Mouse (Mus musculus): ENCODE measurements at regions not wholly inside any gene's neighbourhood (a gene's known extent, or its start where the extent isn't known, plus 50 kb on each side); places are given as distances from the start of the nearest gene placed in this dataset.

GRCm38 (mm10) chr3:38568596-38568975 is 83.9 kb upstream of the Ankrd50 start:
- TF ChIP-seq CTCF (IDR thresholded peaks at IDR 0.05), result no peak

DNA sequence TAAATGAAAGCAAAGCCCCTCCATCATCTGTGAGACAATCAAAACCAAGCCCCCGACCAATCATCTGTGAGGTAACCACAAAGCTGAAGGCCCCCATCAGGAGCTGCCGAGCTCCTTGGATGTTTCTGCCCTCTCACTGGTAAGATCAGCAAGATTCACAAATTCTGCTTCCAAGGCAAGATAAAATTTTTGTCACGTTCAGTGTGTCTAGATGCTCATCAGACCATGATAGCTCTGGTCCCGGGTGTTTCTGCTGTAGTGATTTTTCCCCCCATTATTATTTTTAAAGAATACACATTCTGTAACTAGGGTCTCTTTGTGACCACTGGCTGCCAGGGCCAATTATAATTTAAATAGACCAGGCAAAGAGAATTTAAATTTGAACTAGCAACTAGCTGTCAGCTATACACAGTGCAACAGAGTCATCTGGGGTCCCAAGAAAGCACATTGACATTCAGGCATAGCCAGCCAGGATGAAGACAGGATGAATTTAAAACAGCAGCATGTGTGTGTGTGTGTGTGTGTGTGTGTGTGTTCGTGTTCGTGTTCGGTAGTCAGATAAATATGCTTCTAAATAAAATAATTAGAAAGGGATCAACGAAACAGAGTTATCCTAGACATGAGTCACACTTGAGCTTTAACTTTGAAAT is 83.4 kb upstream of the Ankrd50 start:
- H3K4me3 ChIP-seq, result no peak overlapping the region
- no peak overlapping the region for H3K27ac ChIP-seq
- no peak for TF ChIP-seq CTCF (IDR thresholded peaks at IDR 0.05)
- no peak for DNase-seq (ENCODE audit: extremely low spot score in 1 of 2, low spot score in 2 of 2)
- intact Hi-C loops (cut with DNase I), result no loop called here

More at GRCm38 (mm10) chr3:38568596-38568975, 83.9 kb upstream of the Ankrd50 start:
- DNase-seq (ENCODE audit: extremely low spot score in 1 of 2, low spot score in 2 of 2), result no peak
- Histone ChIP-seq H3K4me3 (no peak overlapping the region), H3K27ac (no peak overlapping the region)
- intact Hi-C loops (cut with DNase I), result no loop called here

DNA sequence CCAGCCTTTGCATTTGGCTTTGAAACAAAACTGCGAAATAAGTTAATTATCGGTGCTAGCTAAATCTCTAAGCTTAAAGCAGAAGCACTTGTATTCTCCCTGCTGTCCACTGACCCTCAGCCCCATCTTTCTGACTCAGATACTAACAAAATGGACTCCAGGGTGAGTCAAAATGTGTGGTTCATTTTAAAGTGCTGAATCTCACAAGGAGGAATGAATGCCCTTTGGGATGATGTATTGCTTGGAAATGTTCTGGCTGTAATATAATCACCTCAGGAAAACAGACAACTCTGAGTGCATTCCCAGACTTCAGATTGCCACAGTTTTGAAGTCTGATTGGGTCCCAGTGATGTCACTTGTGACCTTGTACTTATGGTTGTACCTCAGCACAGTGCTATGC is 81.9 kb upstream of the Ankrd50 start:
- Histone ChIP-seq H3K4me3 (no peak overlapping the region), H3K27ac (no peak overlapping the region)
- no peak for DNase-seq (ENCODE audit: extremely low spot score in 1 of 2, low spot score in 2 of 2)
- TF ChIP-seq CTCF (IDR thresholded peaks at IDR 0.05), result no peak
- intact Hi-C loops (cut with DNase I), result no loop called here

GRCm38 (mm10) chr3:38564844-38565243 is 80.2 kb upstream of the Ankrd50 start:
- Histone ChIP-seq H3K4me3 (no peak overlapping the region), H3K27ac (no peak overlapping the region)
- no peak for DNase-seq (ENCODE audit: extremely low spot score in 1 of 2, low spot score in 2 of 2)
- intact Hi-C loops (cut with DNase I), result no loop called here
- TF ChIP-seq CTCF (IDR thresholded peaks at IDR 0.05), result no peak

DNA sequence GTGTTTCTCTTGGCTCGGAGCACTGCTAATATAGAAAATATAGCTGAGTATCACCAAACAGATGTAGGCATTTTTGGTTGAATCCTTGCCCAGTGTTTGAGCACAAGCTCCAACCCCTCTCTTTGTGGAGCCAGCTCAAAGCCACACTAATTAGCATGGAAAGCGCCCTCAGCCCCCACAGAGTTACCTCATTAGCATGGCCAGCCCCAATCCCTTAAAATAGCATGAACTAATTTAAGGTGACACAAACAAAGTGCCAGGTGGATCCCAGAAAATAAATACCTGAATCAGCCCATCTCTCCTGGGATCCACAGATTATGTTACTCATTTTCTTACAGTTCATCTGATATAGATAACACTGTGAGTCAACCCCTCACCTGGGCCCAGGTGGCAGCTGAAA is 79.7 kb upstream of the Ankrd50 start:
- intact Hi-C loops (cut with DNase I), result no loop called here
- no peak for TF ChIP-seq CTCF (IDR thresholded peaks at IDR 0.05)
- DNase-seq (ENCODE audit: extremely low spot score in 1 of 2, low spot score in 2 of 2), result no peak
- Histone ChIP-seq H3K4me3 (no peak overlapping the region), H3K27ac (no peak overlapping the region)

DNA sequence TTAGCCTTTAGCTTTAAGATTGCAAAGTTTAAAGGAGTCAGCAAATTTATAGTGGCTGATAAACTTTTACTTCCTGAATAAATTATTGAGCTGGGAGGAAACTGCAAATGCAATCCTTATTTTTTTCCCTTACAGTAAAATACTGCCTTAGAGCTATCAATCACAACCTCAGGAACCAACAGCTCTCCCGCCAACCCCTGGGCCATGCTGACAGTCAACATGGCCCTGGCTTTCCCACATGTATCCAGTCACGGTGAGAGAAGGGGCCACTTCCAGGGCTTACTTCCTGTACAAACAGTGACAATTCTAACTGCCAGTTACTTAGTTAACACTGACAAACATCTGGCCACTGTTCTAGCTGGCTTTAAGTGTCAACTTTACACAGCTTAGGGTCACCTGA is 76.5 kb upstream of the Ankrd50 start:
- no peak for DNase-seq (ENCODE audit: extremely low spot score in 1 of 2, low spot score in 2 of 2)
- intact Hi-C loops (cut with DNase I), result no loop called here
- H3K27ac ChIP-seq, result no peak overlapping the region
- no peak overlapping the region for H3K4me3 ChIP-seq
- TF ChIP-seq CTCF (IDR thresholded peaks at IDR 0.05), result no peak

DNA sequence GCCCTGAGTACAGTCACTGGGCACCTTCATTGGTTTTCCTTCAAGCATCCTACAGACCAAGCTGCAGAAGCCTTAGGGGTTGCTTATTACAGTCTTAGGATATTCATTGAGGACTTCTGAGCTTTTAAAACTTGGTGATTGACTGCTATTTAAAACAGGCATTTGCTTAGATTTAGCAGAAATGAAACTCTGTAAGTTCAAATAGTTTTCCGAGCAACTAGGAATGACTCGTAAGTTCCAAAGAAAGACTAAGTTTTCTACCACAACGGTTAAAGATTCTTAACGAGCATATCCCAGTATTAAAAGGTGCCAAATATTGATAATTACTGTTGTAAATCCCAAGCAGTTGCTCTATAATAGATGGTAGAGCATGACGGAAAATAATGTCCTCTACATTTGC is 71.3 kb upstream of the Ankrd50 start:
- intact Hi-C loops (cut with DNase I), result no loop called here
- no peak for DNase-seq (ENCODE audit: extremely low spot score in 1 of 2, low spot score in 2 of 2)
- no peak for TF ChIP-seq CTCF (IDR thresholded peaks at IDR 0.05)
- H3K27ac ChIP-seq, result no peak overlapping the region
- H3K4me3 ChIP-seq, result no peak overlapping the region

DNA sequence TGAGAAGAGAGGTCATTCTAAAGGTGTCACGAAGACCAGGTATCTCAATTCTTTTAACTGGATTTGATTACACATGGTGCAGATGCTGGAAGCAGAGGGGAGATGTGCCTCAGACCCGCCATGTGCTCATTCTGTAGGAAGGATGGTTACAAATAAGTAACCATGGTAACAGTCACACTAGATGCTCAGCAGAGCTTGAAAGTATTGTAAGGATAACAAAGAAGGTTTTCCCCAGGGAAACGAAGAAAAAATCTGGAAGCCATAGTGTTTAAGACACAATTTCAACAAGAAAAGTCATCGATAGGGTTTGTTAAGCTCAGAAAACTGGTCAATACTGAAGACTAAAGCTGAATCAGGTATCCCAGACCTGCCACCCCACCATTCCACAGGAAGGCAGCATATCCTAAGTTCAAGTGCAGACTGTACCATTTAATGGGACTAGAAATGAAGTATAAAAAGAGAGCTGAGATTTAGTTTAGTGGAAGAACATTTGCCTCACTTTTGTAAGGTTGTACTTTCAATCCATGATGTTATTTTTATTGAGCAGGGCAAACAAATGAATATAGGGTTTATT is 68.9 kb upstream of the Ankrd50 start:
- H3K4me3 ChIP-seq, result no peak overlapping the region
- intact Hi-C loops (cut with DNase I), result no loop called here
- no peak for DNase-seq (ENCODE audit: extremely low spot score in 1 of 2, low spot score in 2 of 2)
- H3K27ac ChIP-seq, result no peak overlapping the region
- TF ChIP-seq CTCF (IDR thresholded peaks at IDR 0.05), result no peak

GRCm38 (mm10) chr3:38547032-38547431 is 62.4 kb upstream of the Ankrd50 start:
- Histone ChIP-seq H3K4me3 (no peak overlapping the region), H3K27ac (no peak overlapping the region)
- TF ChIP-seq CTCF (IDR thresholded peaks at IDR 0.05), result no peak
- DNase-seq (ENCODE audit: extremely low spot score in 1 of 2, low spot score in 2 of 2), result no peak
- intact Hi-C loops (cut with DNase I), result no loop called here

- Histone ChIP-seq H3K4me3 (no peak overlapping the region), H3K27ac (no peak overlapping the region)
- no peak for TF ChIP-seq CTCF (IDR thresholded peaks at IDR 0.05)
- DNase-seq (ENCODE audit: extremely low spot score in 1 of 2, low spot score in 2 of 2), result no peak
- intact Hi-C loops (cut with DNase I), result no loop called here
Observed at GRCm38 (mm10) chr3:38545501-38545896, 60.9 kb upstream of the Ankrd50 start.

DNA sequence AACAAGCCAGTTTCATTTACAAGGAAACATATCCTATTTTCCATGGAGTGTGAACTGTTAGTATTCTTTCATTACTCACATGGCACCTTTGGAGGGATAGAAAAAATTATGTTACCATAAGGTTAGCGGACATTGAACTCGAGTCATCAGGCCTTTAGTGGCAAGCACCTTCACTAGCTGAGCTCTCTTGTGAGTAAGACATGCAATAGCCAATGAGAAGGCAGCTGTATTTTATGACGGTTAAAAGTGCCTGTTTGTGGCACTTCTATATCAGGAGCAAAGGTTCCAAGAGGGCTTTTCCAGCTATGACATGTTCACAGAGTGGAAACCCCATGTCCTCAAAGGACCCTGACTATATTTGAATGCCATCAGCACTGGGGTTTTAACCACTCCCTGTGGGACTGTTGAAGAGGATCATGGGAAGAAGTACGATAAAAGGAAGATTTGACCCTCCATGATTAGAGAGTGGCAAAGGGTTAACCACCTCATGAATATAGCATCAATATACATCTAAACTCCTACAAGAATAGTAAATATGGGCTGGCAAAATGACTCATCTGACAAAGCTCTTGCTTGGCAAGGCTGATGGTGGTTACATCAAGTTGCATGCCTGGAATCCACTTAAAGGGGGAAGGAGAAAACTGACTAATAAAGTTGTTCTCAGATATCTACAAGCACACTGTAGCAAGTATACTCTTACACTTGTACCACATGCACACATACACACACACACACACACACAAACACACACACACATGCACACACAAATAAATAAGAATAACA is 60.3 kb upstream of the Ankrd50 start:
- no peak for DNase-seq (ENCODE audit: extremely low spot score in 1 of 2, low spot score in 2 of 2)
- no peak overlapping the region for H3K27ac ChIP-seq
- H3K4me3 ChIP-seq, result no peak overlapping the region
- no peak for TF ChIP-seq CTCF (IDR thresholded peaks at IDR 0.05)
- intact Hi-C loops (cut with DNase I), result no loop called here

DNA sequence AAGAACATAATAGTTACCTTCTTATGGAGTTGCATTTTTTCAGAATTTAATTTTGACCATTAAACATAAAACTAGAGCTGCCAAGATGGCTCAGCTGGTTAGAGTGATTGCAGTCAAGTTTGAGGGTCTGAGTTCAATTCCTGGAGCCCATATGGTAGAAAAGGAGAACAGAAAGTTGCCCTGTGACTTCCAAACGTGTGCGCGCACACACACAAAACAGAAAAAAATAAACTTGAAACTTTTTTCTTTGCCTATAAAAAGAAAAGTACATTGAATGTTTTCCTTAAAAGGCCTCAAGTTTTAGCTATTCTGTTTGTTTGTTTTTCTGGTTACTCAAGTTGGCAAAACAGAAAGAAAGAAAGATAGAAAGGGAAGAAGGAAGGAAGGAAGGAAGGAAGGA is 59.2 kb upstream of the Ankrd50 start:
- intact Hi-C loops (cut with DNase I), result no loop called here
- TF ChIP-seq CTCF (IDR thresholded peaks at IDR 0.05), result no peak
- no peak overlapping the region for H3K4me3 ChIP-seq
- no peak for DNase-seq (ENCODE audit: extremely low spot score in 1 of 2, low spot score in 2 of 2)
- no peak overlapping the region for H3K27ac ChIP-seq
